Mouse (Mus musculus): ENCODE data around the gene Ndufs4. TPM values are rescaled to one million over a fixed set of nuclear protein-coding genes. Genes with fewer than 3 reads are reported as not detected.

Gene Ndufs4
- polyA plus RNA-seq (2017; shearing (Covaris generic)): 213 TPM

DNA sequence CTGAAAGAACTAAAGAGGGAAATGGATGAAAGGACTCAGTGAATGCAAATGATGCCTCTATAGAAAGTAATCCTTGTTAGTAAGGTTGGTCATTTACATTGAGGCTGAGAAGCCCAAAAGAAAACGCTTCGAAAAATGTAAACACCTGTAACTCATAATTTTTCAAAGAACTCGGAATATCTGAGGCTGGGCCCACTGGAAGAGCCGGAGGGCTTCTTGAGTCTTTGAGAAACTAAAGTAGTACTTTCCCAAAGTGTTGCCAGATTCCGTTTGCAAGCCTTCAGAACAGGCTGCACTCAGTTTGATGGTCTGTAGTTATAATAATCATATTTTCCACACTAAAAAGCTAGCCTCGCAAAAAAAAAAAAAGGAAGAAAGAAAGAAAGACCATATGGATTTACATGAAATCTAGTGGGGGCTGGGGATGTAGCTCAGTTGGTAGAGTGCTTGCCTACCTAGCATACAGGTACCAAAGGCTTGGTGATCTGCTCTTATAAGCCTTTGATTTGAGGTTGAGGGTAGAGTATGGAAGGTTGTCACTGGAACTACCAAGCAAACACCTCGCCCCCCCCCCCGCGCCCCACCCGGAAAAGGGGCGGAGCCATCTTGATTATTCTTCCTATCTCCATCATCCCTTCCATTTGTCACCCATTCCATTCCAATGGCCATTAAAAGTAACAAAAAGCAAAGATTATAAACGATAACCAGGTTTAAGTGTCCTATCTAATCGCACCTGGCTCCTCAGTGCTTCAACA lies at the start of gene Ndufs4:
TSS of gene Ndufs4 (minus strand) at position 48 of the 755 bp plus-strand sequence.

Other genes starting within 250 kb of the Ndufs4 start
- not detected for gene Fst, start 70.7 kb upstream of the Ndufs4 start, polyA plus RNA-seq (2017; shearing (Covaris generic))